Comparison of ENCODE assay signal across 10 mouse cellular contexts in the genomic region with DNA sequence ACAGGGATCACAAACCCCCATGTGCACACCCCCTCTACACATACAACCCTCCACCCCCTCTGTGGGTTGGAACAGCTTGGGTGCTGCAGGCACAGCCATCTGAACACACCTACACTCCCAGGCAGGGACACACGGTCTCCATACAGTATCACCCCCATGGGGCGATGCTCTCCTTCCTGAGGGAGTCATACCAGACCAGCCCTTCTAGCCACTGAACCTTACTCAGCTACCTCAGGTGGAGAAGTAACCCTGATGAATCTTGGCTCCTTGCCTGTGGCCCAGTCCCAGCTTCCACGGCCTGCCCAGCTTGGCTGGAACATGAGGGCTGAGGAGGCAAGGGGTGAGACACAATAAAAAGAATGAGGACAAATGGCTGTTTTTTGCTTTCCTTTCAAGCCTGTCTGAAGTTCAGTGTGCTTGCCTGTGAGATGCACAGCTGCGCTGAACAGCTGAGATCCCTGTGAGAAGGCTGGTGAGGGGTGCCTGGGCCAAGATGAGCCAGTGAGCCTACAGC. TPM values are rescaled to one million over a fixed set of nuclear protein-coding genes. Genes with fewer than 3 reads are reported as not detected.
A peak's percentile ranks its signal among the peaks of the same experiment; 100 is the strongest.
DNase-seq lines count a peak whose midpoint lies in the region; ATAC-seq and TF ChIP-seq lines count a peak whose summit lies in the region.
"Had no signal": no experiment of that assay in that cellular context is flagged by ENCODE, and none has a peak within 500 bp of the region (broad histone marks: within the 10 kb centered on the region; RNA-seq: fewer than 3 reads in every experiment).

No protein-coding gene starts in this region.

- H3K4me1 ChIP-seq in heart, postnatal 0 days (ENCODE audit: control insufficient read depth, insufficient read depth), result peaks cover 4% of the 10 kb centered on the region
- peaks cover 25% of the 10 kb centered on the region for H3K4me1 ChIP-seq in heart, embryonic 10.5 days
- peaks cover 34% of the 10 kb centered on the region for H3K4me1 ChIP-seq in stomach, embryonic 15.5 days
- H3K4me1 ChIP-seq in stomach, postnatal 0 days (replicated peaks; ENCODE audit: control insufficient read depth, insufficient read depth), result 0 out of 2 replicates have a peak, but pooled peaks cover 5% of the 10 kb centered on the region

- no peak for TF ChIP-seq CTCF in heart, postnatal 0 days (IDR thresholded peaks at IDR 0.05; ENCODE audit: low read depth)
- TF ChIP-seq CTCF in stomach, postnatal 0 days (IDR thresholded peaks at IDR 0.05; ENCODE audit: low read depth), result no peak

- WGBS in heart, postnatal 0 days, result 70% methylated on average over 4 of the region's 4 CpGs
- 85% methylated on average over 4 of the region's 4 CpGs for WGBS in heart, embryonic 10.5 days
- 77% methylated on average over 4 of the region's 4 CpGs for WGBS in stomach, embryonic 15.5 days
- 69% methylated on average over 4 of the region's 4 CpGs for WGBS in stomach, postnatal 0 days

- H3K36me3 ChIP-seq in heart, postnatal 0 days (replicated peaks; ENCODE audit: control insufficient read depth, insufficient read depth, low read length), result no peaks in the 10 kb centered on the region
- H3K36me3 ChIP-seq in heart, embryonic 10.5 days, result no peaks in the 10 kb centered on the region
- H3K36me3 ChIP-seq in stomach, embryonic 15.5 days, result no peaks in the 10 kb centered on the region
- H3K36me3 ChIP-seq in stomach, postnatal 0 days (ENCODE audit: control insufficient read depth, insufficient read depth, low read length), result no peaks in the 10 kb centered on the region
- H3K36me3 ChIP-seq: neural tube, embryonic 13.5 days had no signal

- H3K4me3 ChIP-seq in heart, postnatal 0 days (ENCODE audit: low read depth, low read length), result no peak overlapping the region
- no peak overlapping the region for H3K4me3 ChIP-seq in heart, embryonic 10.5 days
- no peak overlapping the region for H3K4me3 ChIP-seq in stomach, embryonic 15.5 days (replicated peaks)
- H3K4me3 ChIP-seq in stomach, postnatal 0 days (ENCODE audit: low read depth, low read length), result no peak overlapping the region
- H3K4me3 ChIP-seq: forebrain, embryonic 13.5 days; neural tube, embryonic 13.5 days had no signal

- H3K9me3 ChIP-seq in heart, postnatal 0 days (replicated peaks; ENCODE audit: control insufficient read depth, low read length), result no peaks in the 10 kb centered on the region
- no peaks in the 10 kb centered on the region for H3K9me3 ChIP-seq in heart, embryonic 10.5 days
- H3K9me3 ChIP-seq in stomach, embryonic 15.5 days, result no peaks in the 10 kb centered on the region
- no peaks in the 10 kb centered on the region for H3K9me3 ChIP-seq in stomach, postnatal 0 days (ENCODE audit: control insufficient read depth, low read length)
- H3K9me3 ChIP-seq: forebrain, embryonic 13.5 days; neural tube, embryonic 13.5 days had no signal

- no peak overlapping the region for H3K9ac ChIP-seq in heart, postnatal 0 days (replicated peaks; ENCODE audit: low read depth, low read length)
- H3K9ac ChIP-seq in stomach, embryonic 15.5 days, result no peak overlapping the region
- no peak overlapping the region for H3K9ac ChIP-seq in stomach, postnatal 0 days (ENCODE audit: low read length)
- H3K9ac ChIP-seq: forebrain, embryonic 13.5 days; neural tube, embryonic 13.5 days had no signal

- H3K27ac ChIP-seq in heart, postnatal 0 days (ENCODE audit: low read depth), result peak overlapping the region; percentile 47; the same call in 1 of the 2 replicates
- H3K27ac ChIP-seq in heart, embryonic 10.5 days, result no peak overlapping the region
- H3K27ac ChIP-seq in stomach, embryonic 15.5 days, result peak overlapping the region; percentile 44; the same call in 1 of the 2 replicates
- H3K27ac ChIP-seq in stomach, postnatal 0 days (replicated peaks), result no peak overlapping the region; the same call in 1 of the 2 replicates
- H3K27ac ChIP-seq: forebrain, embryonic 13.5 days; neural tube, embryonic 13.5 days had no signal

- peaks cover 19% of the 10 kb centered on the region for H3K27me3 ChIP-seq in heart, postnatal 0 days (ENCODE audit: control insufficient read depth, insufficient read depth, low read length)
- H3K27me3 ChIP-seq in heart, embryonic 10.5 days (ENCODE audit: insufficient read depth, poor library complexity, severe bottlenecking), result peaks cover 83% of the 10 kb centered on the region
- H3K27me3 ChIP-seq in stomach, embryonic 15.5 days (replicated peaks), result 0 out of 2 replicates have a peak, but pooled peaks cover 6% of the 10 kb centered on the region
- no peaks in the 10 kb centered on the region for H3K27me3 ChIP-seq in stomach, postnatal 0 days (ENCODE audit: control insufficient read depth, insufficient read depth, low read length)

- ATAC-seq in heart, postnatal 0 days (ENCODE audit: insufficient read depth, low read depth), result no peak
- no peak for ATAC-seq in stomach, embryonic 15.5 days (ENCODE audit: insufficient read depth, low FRiP score, low read depth)
- no peak for ATAC-seq in stomach, postnatal 0 days (ENCODE audit: low FRiP score, low TSS enrichment)
- ATAC-seq: forebrain, embryonic 13.5 days had no signal

- H3K4me2 ChIP-seq in heart, postnatal 0 days (ENCODE audit: low read depth, low read length), result no peak overlapping the region
- no peak overlapping the region for H3K4me2 ChIP-seq in stomach, embryonic 15.5 days
- H3K4me2 ChIP-seq in stomach, postnatal 0 days (replicated peaks; ENCODE audit: low read depth), result no peak overlapping the region
- H3K4me2 ChIP-seq: forebrain, embryonic 13.5 days; neural tube, embryonic 13.5 days had no signal

- no peak for TF ChIP-seq EP300 in heart, postnatal 0 days (IDR thresholded peaks at IDR 0.05; ENCODE audit: low read depth)
- no peak for TF ChIP-seq EP300 in stomach, postnatal 0 days (optimal IDR thresholded peaks at IDR 0.05)

- DNase-seq in heart, postnatal 0 days (ENCODE audit: low spot score), result no peak
- DNase-seq in heart, embryonic 10.5 days (ENCODE audit: low spot score), result no peak
- DNase-seq in stomach, postnatal 0 days (ENCODE audit: low spot score), result no peak
- peak; percentile 27 to 52 for DNase-seq in layer of hippocampus, postnatal 25 days (ENCODE audit: extremely low spot score in 1 of 2, low spot score in 1 of 2)
- DNase-seq in thymus, postnatal 4 days, result peak; percentile 73
- no peak for DNase-seq in heart, adult 18-20 months
- no peak for DNase-seq in gastrocnemius, postnatal 25 days

RNA-seq across cellular contexts. Expression of gene Camkk1, which starts 3.9 kb away (rescaled TPM):
- 0.62 and 4.9 TPM in 2 replicates for total RNA-seq in heart, postnatal 0 days (2014; rRNA removed; ENCODE audit: low replicate concordance)
- 0.68 and 1.1 TPM in 2 replicates for polyA plus RNA-seq in heart, postnatal 0 days (2015; fragmentation: Nextera tagmentation; extraction: Ambion mirVana)
- 2.2 and 3.4 TPM in 2 replicates for polyA plus RNA-seq in heart, embryonic 10.5 days (2016; fragmentation: Nextera tagmentation; extraction: Ambion mirVana)
- polyA plus RNA-seq in stomach, embryonic 15.5 days (2015; fragmentation: Nextera tagmentation; extraction: Ambion mirVana), result 10.6 and 10.9 TPM in 2 replicates
- 6.7 and 7.1 TPM in 2 replicates for polyA plus RNA-seq in stomach, postnatal 0 days (2015; fragmentation: Nextera tagmentation; extraction: Ambion mirVana)
- total RNA-seq in layer of hippocampus, postnatal 25 days (2021), result 100 to 1,000 TPM; 128 to 155 TPM
- total RNA-seq in heart, adult 18-20 months (2021), result under 1 TPM; 0.90 to 0.92 TPM
- 1 to 10 TPM in 1 of 2 experiments, under 1 TPM in 1; 1.00 to 1.2 TPM for total RNA-seq in gastrocnemius, postnatal 25 days (2021)

RNA-seq across cellular contexts. Expression of gene P2rx1, which starts 16.0 kb away (rescaled TPM):
- 1.4 and 24.8 TPM in 2 replicates for total RNA-seq in heart, postnatal 0 days (2014; rRNA removed; ENCODE audit: low replicate concordance)
- polyA plus RNA-seq in heart, postnatal 0 days (2015; fragmentation: Nextera tagmentation; extraction: Ambion mirVana), result 0.71 and 1.0 TPM in 2 replicates
- 2.6 and 4.8 TPM in 2 replicates for polyA plus RNA-seq in heart, embryonic 10.5 days (2016; fragmentation: Nextera tagmentation; extraction: Ambion mirVana)
- polyA plus RNA-seq in stomach, embryonic 15.5 days (2015; fragmentation: Nextera tagmentation; extraction: Ambion mirVana), result 33.7 and 52.1 TPM in 2 replicates
- polyA plus RNA-seq in stomach, postnatal 0 days (2015; fragmentation: Nextera tagmentation; extraction: Ambion mirVana), result 0.97 and 0.98 TPM in 2 replicates
- under 1 TPM; 0.54 to 0.69 TPM for total RNA-seq in layer of hippocampus, postnatal 25 days (2021)
- total RNA-seq in heart, adult 18-20 months (2021), result under 1 TPM; 0.25 to 0.28 TPM
- total RNA-seq in gastrocnemius, postnatal 25 days (2021), result 1 to 10 TPM in 1 of 2 experiments, under 1 TPM in 1; 0.31 to 1.6 TPM

RNA-seq across cellular contexts. Expression of gene Ncbp3, which starts 32.7 kb away (rescaled TPM):
- total RNA-seq in heart, postnatal 0 days (2014; rRNA removed; ENCODE audit: low replicate concordance), result 7.1 and 8.9 TPM in 2 replicates
- polyA plus RNA-seq in heart, postnatal 0 days (2015; fragmentation: Nextera tagmentation; extraction: Ambion mirVana), result 6.6 and 7.0 TPM in 2 replicates
- polyA plus RNA-seq in heart, embryonic 10.5 days (2016; fragmentation: Nextera tagmentation; extraction: Ambion mirVana), result 11.2 and 11.6 TPM in 2 replicates
- polyA plus RNA-seq in stomach, embryonic 15.5 days (2015; fragmentation: Nextera tagmentation; extraction: Ambion mirVana), result 10.4 and 12.0 TPM in 2 replicates
- 4.9 TPM in 2 replicates for polyA plus RNA-seq in stomach, postnatal 0 days (2015; fragmentation: Nextera tagmentation; extraction: Ambion mirVana)
- 10 to 100 TPM in 1 of 2 experiments, 1 to 10 TPM in 1; 8.5 to 10.4 TPM for total RNA-seq in layer of hippocampus, postnatal 25 days (2021)
- total RNA-seq in heart, adult 18-20 months (2021), result 1 to 10 TPM; 5.6 to 6.2 TPM
- 1 to 10 TPM; 2.8 to 3.1 TPM for total RNA-seq in gastrocnemius, postnatal 25 days (2021)

RNA-seq across cellular contexts. Expression of gene Atp2a3, which starts 53.9 kb away (rescaled TPM):
- 3.8 and 9.7 TPM in 2 replicates for total RNA-seq in heart, postnatal 0 days (2014; rRNA removed; ENCODE audit: low replicate concordance)
- 2.6 and 3.1 TPM in 2 replicates for polyA plus RNA-seq in heart, postnatal 0 days (2015; fragmentation: Nextera tagmentation; extraction: Ambion mirVana)
- 3.4 and 4.1 TPM in 2 replicates for polyA plus RNA-seq in heart, embryonic 10.5 days (2016; fragmentation: Nextera tagmentation; extraction: Ambion mirVana)
- polyA plus RNA-seq in stomach, embryonic 15.5 days (2015; fragmentation: Nextera tagmentation; extraction: Ambion mirVana), result 18.9 and 20.6 TPM in 2 replicates
- polyA plus RNA-seq in stomach, postnatal 0 days (2015; fragmentation: Nextera tagmentation; extraction: Ambion mirVana), result 19.6 and 21.9 TPM in 2 replicates
- 1 to 10 TPM; 4.9 to 6.6 TPM for total RNA-seq in layer of hippocampus, postnatal 25 days (2021)
- total RNA-seq in heart, adult 18-20 months (2021), result 10 to 100 TPM in 1 of 2 experiments, 1 to 10 TPM in 1; 8.6 to 15.8 TPM
- total RNA-seq in gastrocnemius, postnatal 25 days (2021), result 10 to 100 TPM in 1 of 2 experiments, 1 to 10 TPM in 1; 7.2 to 12.9 TPM

Comparison
In these comparisons a context has a peak if more than half of its experiments do, and no peak if none do; other contexts are left out.
1. H3K27ac ChIP-seq: peak in heart, postnatal 0 days (single experiment) and stomach, embryonic 15.5 days (single experiment); none in heart, embryonic 10.5 days (single experiment) and stomach, postnatal 0 days (single experiment).
2. DNase-seq: peak in layer of hippocampus, postnatal 25 days (2 of 2) and thymus, postnatal 4 days (single experiment); none in heart, postnatal 0 days (single experiment), heart, embryonic 10.5 days (single experiment), stomach, postnatal 0 days (single experiment), heart, adult 18-20 months (0 of 2) and gastrocnemius, postnatal 25 days (single experiment).
3. RNA of gene Camkk1, which starts 3.9 kb away (total RNA-seq): 128 to 155 TPM in layer of hippocampus, postnatal 25 days; 0.62 to 4.9 TPM in heart, postnatal 0 days, 1.00 to 1.2 TPM in gastrocnemius, postnatal 25 days and 0.90 to 0.92 TPM in heart, adult 18-20 months; every median in the first group is over 10 times any median in the second.